Mouse (Mus musculus) ES-Bruce4 (cell line): ENCODE results near the gene Mcoln2.

Source experiments
- CTCF ChIP-seq: IDR thresholded peaks from one replicate; pipeline ENCODE4 v1.8.1; 2011; ENCODE audit warnings: low read depth, low read length
- EP300 ChIP-seq: IDR thresholded peaks from 2 replicates; pipeline ENCODE4 v1.6.1; 2011; ENCODE audit warnings: low read depth, low read length; ENCODE audit not compliant: insufficient read depth

- TF ChIP-seq CTCF (no peak), EP300 (no peak)
Measured at GRCm38 (mm10) chr3:146123464-146123825, 26.2 kb upstream of the Mcoln2 start.
